10 mouse cellular contexts compared by ENCODE assay signal in the genomic region with DNA sequence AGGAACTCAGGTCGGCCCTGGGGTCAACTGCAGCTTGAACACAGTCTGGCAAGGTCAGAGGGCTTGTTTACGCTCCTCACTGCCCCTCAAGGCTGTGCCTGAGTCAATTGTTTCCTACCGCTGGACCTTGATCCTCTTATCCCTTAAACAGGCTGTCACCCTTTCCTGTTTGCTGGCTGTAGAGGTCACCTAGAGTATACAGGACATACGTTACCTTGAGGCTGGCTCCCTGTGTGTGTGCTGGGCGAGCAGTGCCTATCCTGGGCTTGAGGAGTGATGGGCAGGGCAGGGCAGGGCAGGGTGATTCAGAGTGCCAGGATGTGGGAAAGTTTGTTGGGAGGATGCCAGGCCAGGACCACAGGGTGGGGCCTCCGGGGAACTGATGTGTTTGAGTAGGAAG. TPM values are rescaled to one million over a fixed set of nuclear protein-coding genes. Genes with fewer than 3 reads are reported as not detected.
DNase-seq lines count a peak whose midpoint lies in the region; ATAC-seq and TF ChIP-seq lines count a peak whose summit lies in the region.
"Had no signal": no experiment of that assay in that cellular context is flagged by ENCODE, and none has a peak within 500 bp of the region (broad histone marks: within the 10 kb centered on the region; RNA-seq: fewer than 3 reads in every experiment).

No protein-coding gene starts in this region.

- no peaks in the 10 kb centered on the region for H3K36me3 ChIP-seq in thymus, adult 2 months (ENCODE audit: control insufficient read depth, insufficient read depth, low read length)
- no peaks in the 10 kb centered on the region for H3K36me3 ChIP-seq in liver, postnatal 0 days (replicated peaks; ENCODE audit: insufficient read depth, low read length)
- H3K36me3 ChIP-seq: limb, embryonic 13.5 days had no signal

- no peaks in the 10 kb centered on the region for H3K27me3 ChIP-seq in thymus, adult 2 months (ENCODE audit: control insufficient read depth, insufficient read depth, low read length)
- H3K27me3 ChIP-seq in liver, postnatal 0 days (ENCODE audit: insufficient read depth, low read length): no peaks in the 10 kb centered on the region
- H3K27me3 ChIP-seq: limb, embryonic 13.5 days had no signal

- no peak overlapping the region for H3K4me3 ChIP-seq in thymus, adult 2 months (ENCODE audit: control insufficient read depth, insufficient read depth, low read length)
- H3K4me3 ChIP-seq in liver, postnatal 0 days (ENCODE audit: low read depth, low read length): no peak overlapping the region
- H3K4me3 ChIP-seq: limb, embryonic 13.5 days had no signal

- no peak for TF ChIP-seq CTCF in thymus, adult 2 months (IDR thresholded peaks at IDR 0.05; ENCODE audit: borderline replicate concordance, control insufficient read depth, extremely low read depth, insufficient read depth, low read length, poor library complexity)
- no peak for TF ChIP-seq CTCF in liver, postnatal 0 days (IDR thresholded peaks at IDR 0.05; ENCODE audit: low read depth)

- H3K4me2 ChIP-seq in liver, postnatal 0 days (ENCODE audit: low read depth, low read length): no peak overlapping the region
- H3K4me2 ChIP-seq: limb, embryonic 13.5 days had no signal

- ATAC-seq in liver, postnatal 0 days: peak; percentile 68
- ATAC-seq: forebrain, embryonic 16.5 days had no signal

- H3K9ac ChIP-seq in liver, postnatal 0 days (replicated peaks): no peak overlapping the region
- H3K9ac ChIP-seq: limb, embryonic 13.5 days had no signal

- H3K9me3 ChIP-seq in liver, postnatal 0 days (ENCODE audit: low read length): no peaks in the 10 kb centered on the region
- H3K9me3 ChIP-seq: limb, embryonic 13.5 days had no signal

- DNase-seq in embryo, embryonic 10.5 days (ENCODE audit: low spot score): peak; percentile 52
- no peak for DNase-seq in embryo, embryonic 9.5 days (ENCODE audit: extremely low spot score)
- DNase-seq in thymus, adult 2 months: no peak
- no peak for DNase-seq in thymus, postnatal 36 days
- DNase-seq in liver, postnatal 0 days: peak; percentile 46
- DNase-seq in yolk sac, embryonic 10.5 days (ENCODE audit: low spot score): peak; percentile 76
- DNase-seq in spleen, adult 12 weeks (ENCODE audit: low spot score): no peak
- DNase-seq in frontal cortex, postnatal 36 days (ENCODE audit: low spot score in 2 of 2): no peak

- 0 out of 2 replicates have a peak, but pooled peaks have one; percentile 33 for TF ChIP-seq EP300 in liver, postnatal 0 days (IDR thresholded peaks at IDR 0.05; ENCODE audit: low read depth)

- no peak for TF ChIP-seq POLR2A in thymus, adult 2 months (IDR thresholded peaks at IDR 0.05; ENCODE audit: control insufficient read depth, extremely low read depth, insufficient read depth, low read length, poor library complexity)

- WGBS in thymus, adult 2 months: 77% methylated on average over 6 of the region's 6 CpGs
- WGBS in liver, postnatal 0 days (ENCODE audit: insufficient replicate concordance): 53% methylated on average over 6 of the region's 6 CpGs

- H3K27ac ChIP-seq in thymus, adult 2 months (ENCODE audit: control insufficient read depth, insufficient read depth, low read length): peak overlapping the region; percentile 99
- no peak overlapping the region for H3K27ac ChIP-seq in liver, postnatal 0 days (ENCODE audit: low read depth)
- H3K27ac ChIP-seq: limb, embryonic 13.5 days had no signal

- H3K4me1 ChIP-seq in thymus, adult 2 months (replicated peaks; ENCODE audit: control insufficient read depth, insufficient read depth, low read length): peaks cover 86% of the 10 kb centered on the region
- H3K4me1 ChIP-seq in liver, postnatal 0 days (ENCODE audit: insufficient read depth): peaks cover 45% of the 10 kb centered on the region

RNA-seq across cellular contexts. Expression of a gene that starts 47.8 kb away (rescaled TPM):
- polyA plus RNA-seq in thymus, adult 2 months (2012; rRNA removed): 322 and 334 TPM in 2 replicates
- 18.6 and 20.8 TPM in 2 replicates for polyA plus RNA-seq in liver, postnatal 0 days (2015; fragmentation: Nextera tagmentation; extraction: Ambion mirVana)

Comparison
In these comparisons a context has a peak if more than half of its experiments do, and no peak if none do; other contexts are left out.
1. DNase-seq: peak in embryo, embryonic 10.5 days (single experiment), liver, postnatal 0 days (single experiment) and yolk sac, embryonic 10.5 days (single experiment); none in embryo, embryonic 9.5 days (single experiment), thymus, adult 2 months (single experiment), thymus, postnatal 36 days (0 of 2), spleen, adult 12 weeks (single experiment) and frontal cortex, postnatal 36 days (0 of 2).
2. RNA of a gene that starts 47.8 kb away (polyA plus RNA-seq): 322 to 334 TPM in thymus, adult 2 months; 18.6 to 20.8 TPM in liver, postnatal 0 days; every median in the first group is over 10 times any median in the second.